Mouse (Mus musculus): ENCODE data around the gene Gm20877. TPM values are rescaled to one million over a fixed set of nuclear protein-coding genes. Genes with fewer than 3 reads are reported as not detected.
"Not testable (repeated sequence)": the region's sequence is repeated elsewhere in the genome, so short reads cannot be mapped to it uniquely, and the experiment has no call there.

Gene Gm20877
- polyA plus RNA-seq (2012; rRNA removed) = not detected in 2 replicates

GRCm38 (mm10) chrY:17093573-17093972, at the start of gene Gm20877:
Gene Gm20877 (plus strand): TSS chrY:17093873.
- WGBS = no CpG with 5 or more reads among the region's 3 CpGs
- not testable (repeated sequence) for DNase-seq (ENCODE audit: low read depth, low spot score)

All from large intestine, adult 2 months (tissue).